Mouse (Mus musculus): ENCODE data around the gene Shb. TPM values are rescaled to one million over a fixed set of nuclear protein-coding genes. Genes with fewer than 3 reads are reported as not detected.
A peak's percentile ranks its signal among the peaks of the same experiment; 100 is the strongest.

The Shb gene
- total RNA-seq, 2 experiments from 2014 or later = 14.1 to 18.8 TPM

DNA sequence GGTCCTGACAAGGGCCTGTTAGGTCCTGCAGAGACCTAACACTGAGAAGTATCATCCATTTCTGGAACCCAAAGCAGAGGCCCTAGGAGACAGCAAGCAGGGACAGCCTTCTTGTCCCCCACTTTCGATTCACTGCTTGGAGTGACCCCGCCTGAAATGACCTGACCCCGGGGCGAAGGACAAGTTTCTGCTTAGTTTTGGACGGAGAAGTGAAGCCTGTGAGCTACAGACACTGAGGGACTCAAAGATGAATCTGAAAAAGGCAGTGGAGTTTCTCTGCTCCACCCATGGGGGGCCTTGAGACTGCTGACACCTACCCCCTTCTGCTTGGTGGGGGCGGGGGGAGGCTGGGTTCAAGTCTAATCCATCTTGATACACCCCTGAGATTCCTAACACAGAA lies 63.8 kb downstream of the Shb start:
- H3K27ac ChIP-seq = no peak overlapping the region
- DNase-seq (ENCODE audit: low spot score in 2 of 2) = no peak
- TF ChIP-seq CTCF (conservative IDR thresholded peaks at IDR 0.05) = no peak
- no peak overlapping the region for H3K4me3 ChIP-seq

DNA sequence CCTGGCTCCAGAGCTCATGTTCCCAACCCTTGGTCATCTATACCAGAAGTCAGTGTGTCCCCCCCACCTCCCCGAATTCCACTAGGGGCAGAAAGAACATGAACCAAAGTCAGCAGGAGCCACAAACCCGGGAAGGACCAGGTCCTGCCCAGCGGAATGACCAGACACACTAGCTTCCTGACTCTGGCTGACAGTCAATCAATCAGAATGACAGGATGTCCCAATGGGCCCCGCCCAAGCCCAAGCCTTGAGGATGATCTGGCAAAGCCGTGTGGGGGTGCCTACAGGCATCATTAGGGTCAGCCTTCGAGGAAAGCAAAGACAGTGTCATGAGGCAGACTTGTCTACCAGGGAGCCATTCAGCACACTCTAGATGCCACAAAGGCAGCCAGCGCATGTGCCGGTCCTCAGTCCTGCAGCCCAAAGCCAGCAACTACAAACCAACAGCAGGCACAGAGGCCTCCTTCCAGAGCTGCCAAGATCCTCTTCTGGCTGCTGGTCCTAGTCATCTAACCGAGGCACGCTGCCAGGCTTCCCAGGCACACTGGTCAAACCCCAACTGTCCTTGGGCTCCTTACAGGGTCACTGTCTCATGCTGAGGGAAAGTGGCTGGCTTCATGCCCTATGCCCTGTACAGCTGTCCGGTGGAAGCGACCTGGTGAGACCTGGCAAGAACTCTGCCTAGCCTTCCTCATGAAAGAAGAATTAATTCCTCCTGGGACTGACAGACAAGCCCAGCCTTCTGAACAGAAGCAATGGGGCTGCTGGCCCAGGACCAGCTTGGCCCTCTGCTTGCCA lies 65.0 kb downstream of the Shb start:
- no peak for TF ChIP-seq CTCF (conservative IDR thresholded peaks at IDR 0.05)
- Histone ChIP-seq H3K4me3 (no peak overlapping the region), H3K27ac (no peak overlapping the region)
- no peak for DNase-seq (ENCODE audit: low spot score in 2 of 2)

DNA sequence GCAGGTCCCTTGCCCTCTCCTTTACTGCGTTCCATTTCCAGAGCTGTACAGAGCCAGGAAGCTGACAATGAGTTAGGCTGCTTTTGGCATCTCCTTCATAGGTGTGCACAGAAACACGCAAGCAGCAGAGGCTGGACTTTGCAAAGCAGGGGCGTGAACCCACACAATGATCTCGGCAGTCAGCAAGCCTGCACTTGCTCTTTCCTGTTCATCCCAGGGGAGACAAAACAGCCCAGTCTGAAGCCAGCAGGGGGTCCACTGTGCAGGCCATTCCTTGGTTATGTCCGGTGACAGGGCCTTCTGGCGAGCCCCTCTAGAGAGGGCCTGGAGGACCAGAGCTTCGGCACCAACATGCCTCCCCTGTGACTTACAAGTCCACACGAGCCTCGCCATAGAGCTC lies 67.3 kb downstream of the Shb start:
- no peak for DNase-seq (ENCODE audit: low spot score in 2 of 2)
- TF ChIP-seq CTCF (conservative IDR thresholded peaks at IDR 0.05) = no peak

DNA sequence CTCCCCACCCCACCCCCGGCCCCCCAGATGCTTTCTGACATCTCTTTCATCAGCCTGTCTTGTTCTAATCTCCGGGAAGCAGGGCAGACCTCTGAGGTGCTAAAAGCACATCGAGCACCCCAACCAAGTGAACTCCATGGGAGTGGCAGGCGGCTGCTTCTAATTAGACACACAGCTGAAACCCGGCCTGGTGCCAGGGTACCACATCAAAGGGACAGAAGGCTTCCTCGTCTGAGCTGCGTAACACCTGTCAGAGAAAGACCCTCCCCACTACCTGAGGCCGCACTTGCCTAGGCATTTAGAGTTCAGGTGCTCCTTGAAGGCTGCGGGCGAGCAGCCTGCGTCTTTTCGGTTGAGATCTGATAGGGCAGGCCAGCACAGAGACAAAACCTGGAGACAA lies 67.7 kb downstream of the Shb start:
- H3K4me3 ChIP-seq = no peak overlapping the region
- H3K27ac ChIP-seq = no peak overlapping the region
- no peak for DNase-seq (ENCODE audit: low spot score in 2 of 2)
- no peak for TF ChIP-seq CTCF (conservative IDR thresholded peaks at IDR 0.05)

More for the DNA sequence above, 67.3 kb downstream of the Shb start:
- Histone ChIP-seq H3K27ac (no peak overlapping the region), H3K4me3 (no peak overlapping the region)

DNA sequence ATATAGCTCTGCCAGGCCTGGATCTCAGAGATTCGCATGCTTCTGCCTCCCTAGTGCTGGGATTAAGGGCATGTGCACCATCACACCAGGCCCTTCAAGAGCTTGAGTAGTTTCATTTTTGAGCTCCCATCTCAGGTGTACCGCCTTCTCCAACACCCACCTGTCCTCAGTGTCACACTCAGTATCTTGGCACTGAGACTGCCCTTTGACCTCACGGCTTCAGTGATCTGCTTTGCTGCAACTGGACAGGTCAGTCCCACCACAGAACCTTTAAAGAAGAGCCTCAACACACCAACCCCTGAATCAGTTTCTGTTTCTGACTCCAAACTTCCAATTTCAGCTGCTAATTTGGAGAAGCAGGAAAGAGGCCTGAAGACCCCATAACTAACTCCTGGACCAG lies 68.1 kb downstream of the Shb start:
- no peak for TF ChIP-seq CTCF (conservative IDR thresholded peaks at IDR 0.05)
- DNase-seq (ENCODE audit: low spot score in 2 of 2) = no peak
- no peak overlapping the region for H3K4me3 ChIP-seq
- no peak overlapping the region for H3K27ac ChIP-seq

DNA sequence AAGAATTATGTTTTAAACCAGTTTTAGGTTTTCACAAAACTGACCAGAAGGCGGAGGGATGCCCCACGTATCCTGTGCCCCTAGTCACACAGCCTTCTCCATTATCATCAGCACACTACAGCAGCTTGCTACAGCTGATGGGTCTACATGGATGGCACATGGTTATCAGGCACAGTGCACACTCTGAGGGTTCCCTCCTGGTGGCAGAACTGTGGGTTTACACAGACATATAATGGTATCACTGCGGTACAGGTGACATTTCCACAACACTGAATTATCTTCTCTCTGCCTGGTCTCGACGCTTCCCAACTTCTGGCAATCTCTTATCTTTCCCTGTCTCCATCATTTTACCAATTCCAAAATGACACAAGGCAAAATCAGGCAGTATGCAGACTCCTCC lies 69.6 kb downstream of the Shb start:
- no peak for DNase-seq (ENCODE audit: low spot score in 2 of 2)
- Histone ChIP-seq H3K4me3 (no peak overlapping the region), H3K27ac (no peak overlapping the region)
- TF ChIP-seq CTCF (conservative IDR thresholded peaks at IDR 0.05) = peak; percentile 40

DNA sequence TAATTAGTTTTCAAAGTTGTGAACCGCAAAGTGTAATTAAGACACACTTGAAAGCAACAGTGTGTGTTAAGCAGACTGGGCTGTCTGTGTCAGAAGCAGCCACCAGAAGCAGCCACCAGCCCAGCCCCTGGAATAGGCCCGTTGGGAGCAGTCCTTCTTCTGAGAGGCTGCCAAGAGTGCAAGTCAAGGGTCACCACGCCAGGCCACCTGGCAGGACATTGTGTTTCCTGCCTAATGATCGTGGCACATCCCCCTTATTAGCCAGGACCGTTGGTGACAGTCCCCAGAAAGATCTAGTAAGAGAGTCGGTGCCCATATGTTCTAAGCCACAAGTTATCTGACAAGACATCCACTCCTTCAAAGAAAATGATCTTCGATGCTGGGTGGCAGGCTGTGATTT lies 70.6 kb downstream of the Shb start:
- H3K4me3 ChIP-seq = no peak overlapping the region
- TF ChIP-seq CTCF (conservative IDR thresholded peaks at IDR 0.05) = no peak
- no peak overlapping the region for H3K27ac ChIP-seq
- no peak for DNase-seq (ENCODE audit: low spot score in 2 of 2)

DNA sequence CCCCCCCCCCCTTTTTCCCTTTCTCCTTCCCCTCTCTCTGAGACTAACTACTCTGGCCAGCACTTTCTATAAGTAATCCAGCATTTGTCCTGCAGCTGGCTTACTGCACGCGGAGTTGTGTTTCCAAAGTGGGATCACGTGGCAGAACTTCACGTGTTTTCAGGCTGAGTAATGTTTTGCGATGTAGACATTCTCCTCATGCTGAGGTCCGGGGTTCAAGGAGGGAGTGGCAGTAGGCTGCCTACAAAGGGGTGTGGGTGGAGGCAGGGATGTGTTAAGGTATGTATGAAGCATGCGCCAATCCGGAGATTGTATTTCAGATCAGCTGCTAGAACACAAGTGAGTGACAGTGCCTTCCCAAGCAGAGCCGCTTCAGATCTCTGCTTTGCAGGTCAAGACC lies 72.9 kb downstream of the Shb start:
- no peak overlapping the region for H3K27ac ChIP-seq
- DNase-seq (ENCODE audit: low spot score in 2 of 2) = no peak
- TF ChIP-seq CTCF (conservative IDR thresholded peaks at IDR 0.05) = no peak
- H3K4me3 ChIP-seq = no peak overlapping the region

DNA sequence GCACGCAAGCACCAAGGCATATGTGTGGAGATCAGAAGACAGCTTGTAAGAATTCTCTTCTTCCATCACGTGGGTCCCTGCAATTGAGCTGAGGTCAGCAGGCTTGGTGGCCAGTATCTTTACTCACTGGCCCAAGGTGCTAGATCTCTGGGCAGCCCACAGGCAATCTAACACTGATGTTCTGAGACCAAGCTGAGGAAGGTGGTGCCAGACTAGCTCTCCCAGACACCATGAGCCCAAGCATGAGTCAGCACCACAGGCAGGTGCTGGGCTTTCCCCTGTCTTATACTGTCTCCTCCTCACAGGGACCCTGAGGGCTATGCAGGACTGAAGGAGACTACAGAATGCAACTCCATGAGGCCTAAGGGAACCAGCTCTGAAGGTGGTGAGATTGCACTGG lies 74.7 kb downstream of the Shb start:
- no peak overlapping the region for H3K4me3 ChIP-seq
- no peak overlapping the region for H3K27ac ChIP-seq
- no peak for DNase-seq (ENCODE audit: low spot score in 2 of 2)
- TF ChIP-seq CTCF (conservative IDR thresholded peaks at IDR 0.05) = no peak

DNA sequence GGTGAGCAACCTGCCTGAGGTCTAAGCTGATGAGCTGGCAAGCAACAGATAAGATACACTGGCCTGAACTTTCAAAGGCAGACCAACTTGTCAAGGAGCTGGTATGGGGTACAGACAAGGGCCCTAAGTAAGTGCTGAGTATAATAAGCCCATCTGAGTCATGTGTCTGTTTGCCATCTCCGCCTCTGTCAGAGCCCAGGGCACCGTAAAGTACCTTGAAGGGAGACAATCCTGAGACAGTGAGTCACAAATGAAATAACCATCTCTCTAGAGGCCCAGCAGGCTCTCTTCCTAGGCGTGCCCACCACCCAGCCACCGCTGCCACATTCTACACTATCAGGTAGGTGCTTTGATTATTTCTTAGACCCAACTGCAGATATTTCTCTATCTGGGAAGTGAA lies 77.3 kb downstream of the Shb start:
- no peak for DNase-seq (ENCODE audit: low spot score in 2 of 2)
- Histone ChIP-seq H3K27ac (no peak overlapping the region), H3K4me3 (no peak overlapping the region)
- TF ChIP-seq CTCF (conservative IDR thresholded peaks at IDR 0.05) = no peak

DNA sequence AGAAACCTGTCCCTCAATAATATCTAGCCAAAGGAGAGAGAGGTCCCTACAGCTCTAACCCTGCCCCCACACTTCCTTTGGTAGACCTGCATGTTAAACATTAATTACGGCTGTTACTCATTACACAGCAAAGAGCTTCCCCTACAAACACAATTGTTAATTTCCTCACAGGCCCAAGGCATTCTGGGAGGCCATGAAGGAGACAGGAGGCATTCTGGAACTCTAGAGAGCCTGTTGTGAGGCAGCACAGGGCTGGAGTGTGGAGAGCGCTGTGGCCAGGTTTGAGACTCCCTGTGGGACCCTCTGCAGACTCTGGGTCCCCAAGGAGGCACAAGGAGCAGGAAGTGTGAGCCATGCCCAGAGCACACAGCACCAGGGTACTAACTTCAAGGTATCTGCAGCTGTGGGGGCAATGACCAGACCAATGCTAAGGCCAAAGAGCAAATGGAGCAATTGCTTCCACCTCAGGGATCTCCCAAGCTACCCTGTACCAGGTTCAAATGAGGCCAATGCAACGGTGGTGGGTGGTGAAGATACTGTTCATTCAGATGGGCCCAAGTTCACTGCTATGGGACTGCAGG lies 78.9 kb downstream of the Shb start:
- no peak overlapping the region for H3K4me3 ChIP-seq
- H3K27ac ChIP-seq = no peak overlapping the region; the same call in 1 of the 2 replicates
- TF ChIP-seq CTCF (conservative IDR thresholded peaks at IDR 0.05) = no peak
- no peak for DNase-seq (ENCODE audit: low spot score in 2 of 2)

DNA sequence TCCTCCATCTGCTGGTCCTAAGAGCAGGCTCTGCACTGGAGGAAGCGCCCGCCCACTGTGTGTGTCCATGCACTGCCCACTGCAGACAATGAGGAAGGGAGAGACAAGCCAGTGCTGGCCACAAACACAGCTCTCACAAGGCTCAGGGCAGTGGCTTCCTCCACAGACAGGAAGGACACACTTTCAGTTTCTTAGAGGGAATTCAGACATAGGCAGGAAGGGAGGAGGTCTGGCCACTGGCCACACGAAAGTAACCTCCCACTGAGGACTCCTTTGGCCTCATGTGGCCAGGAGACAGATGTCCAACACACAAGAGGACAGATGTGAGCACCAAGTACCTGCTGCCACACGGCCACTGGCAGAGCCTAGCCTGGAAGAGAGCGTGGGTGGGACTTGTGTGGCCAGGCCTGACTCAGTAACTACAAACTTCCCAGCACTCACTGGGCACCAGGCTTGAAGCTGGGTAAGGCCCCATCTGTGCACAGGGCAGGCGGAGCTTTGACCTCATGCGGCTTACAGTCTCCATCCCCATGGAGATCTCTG lies 79.6 kb downstream of the Shb start:
- Histone ChIP-seq H3K27ac (peak overlapping the region; percentile 41; the same call in 1 of the 2 replicates), H3K4me3 (no peak overlapping the region)
- DNase-seq (ENCODE audit: low spot score in 2 of 2) = no peak
- no peak for TF ChIP-seq CTCF (conservative IDR thresholded peaks at IDR 0.05)

DNA sequence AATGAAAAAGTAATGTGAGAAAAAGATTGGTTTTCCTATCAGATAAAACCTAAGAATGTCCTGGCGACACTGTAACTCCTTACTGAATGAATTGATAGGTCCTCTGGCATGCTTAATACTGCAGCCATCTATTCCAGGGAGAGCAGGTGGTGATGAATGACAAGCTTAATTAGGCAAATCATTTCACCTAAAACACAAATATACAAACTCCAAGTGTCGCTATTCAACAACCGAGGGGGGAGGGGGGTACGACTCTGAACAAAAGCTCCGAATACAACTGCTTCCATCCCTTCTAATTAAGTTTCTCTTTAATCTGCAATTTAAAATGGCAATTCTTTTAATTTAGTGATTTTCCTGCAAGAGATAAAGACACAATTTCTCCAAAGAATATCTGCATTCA lies 83.3 kb downstream of the Shb start:
- no peak for TF ChIP-seq CTCF (conservative IDR thresholded peaks at IDR 0.05)

DNA sequence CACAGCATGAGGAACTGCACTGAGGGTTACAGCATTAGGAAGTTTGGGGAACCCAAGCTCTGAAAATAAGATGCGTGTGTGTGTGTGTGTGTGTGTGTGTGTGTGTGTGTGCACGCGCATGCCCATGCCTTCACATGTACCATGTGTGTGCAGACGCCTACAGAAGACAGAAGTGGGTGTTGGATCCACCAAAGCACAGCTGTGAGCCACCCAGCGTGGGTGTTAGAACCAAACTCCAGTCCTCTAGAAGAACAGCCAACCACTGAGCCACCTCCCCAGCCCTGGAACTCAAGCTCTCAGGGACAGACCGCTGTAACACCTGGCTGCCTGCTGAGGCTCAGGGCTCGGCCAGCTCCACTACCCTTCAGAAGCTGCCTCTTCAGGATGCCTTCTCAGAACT lies 83.8 kb downstream of the Shb start:
- H3K27ac ChIP-seq = no peak overlapping the region
- no peak overlapping the region for H3K4me3 ChIP-seq
- DNase-seq (ENCODE audit: low spot score in 2 of 2) = peak; percentile 29
- TF ChIP-seq CTCF (conservative IDR thresholded peaks at IDR 0.05) = no peak

More for the DNA sequence above, 83.3 kb downstream of the Shb start:
- no peak overlapping the region for H3K4me3 ChIP-seq
- no peak for DNase-seq (ENCODE audit: low spot score in 2 of 2)
- no peak overlapping the region for H3K27ac ChIP-seq
